Mouse (Mus musculus): Measurements from ENCODE around the gene Ddx59.

GRCm38 (mm10) chr1:136395073-136395472, 20.0 kb upstream of the Ddx59 start:
- TF ChIP-seq CTCF (conservative IDR thresholded peaks at IDR 0.05; ENCODE audit: low read length) (no peak), NANOG (IDR thresholded peaks at IDR 0.05; ENCODE audit: borderline replicate concordance, low read length) (no peak), POU5F1 (IDR thresholded peaks at IDR 0.05; ENCODE audit: borderline replicate concordance, low read length) (no peak)
